Mouse (Mus musculus): ENCODE measurements around the gene Hist3h2ba. TPM values are rescaled to one million over a fixed set of nuclear protein-coding genes. Genes with fewer than 3 reads are reported as not detected.

Gene Hist3h2ba
- total and polyA plus RNA-seq, 3 experiments: not detected

DNA sequence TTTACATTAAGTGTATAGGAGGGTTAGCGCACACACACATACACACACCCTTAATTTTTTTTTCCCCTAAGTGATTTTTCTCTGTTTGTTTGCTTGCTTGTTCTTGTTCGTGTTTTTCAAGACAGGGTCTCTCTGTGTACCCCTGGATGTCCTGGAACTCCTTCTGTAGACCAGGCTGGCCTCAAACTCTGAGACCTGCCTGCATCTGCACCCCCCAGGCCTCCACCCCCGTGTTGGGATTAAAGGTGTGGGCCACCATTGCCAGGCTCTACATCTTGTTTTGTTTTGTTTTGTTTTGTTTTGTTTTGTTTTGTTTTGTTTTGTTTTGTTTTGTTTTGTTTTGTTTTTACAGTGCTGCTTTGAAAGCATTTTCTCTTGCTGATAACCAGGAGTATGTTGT, 1.4 kb upstream of the Hist3h2ba start:
- Histone ChIP-seq H3K9ac (ENCODE audit: insufficient read depth, low read depth) (no peak overlapping the region), H3K79me2 (replicated peaks; ENCODE audit: control insufficient read depth, extremely low read depth, insufficient read depth, poor library complexity, severe bottlenecking) (no peaks in the 10 kb centered on the region), H3K4me3 (replicated peaks in 1 of 3; ENCODE audit: low read depth in 2 of 3, low read length in 2 of 3, poor library complexity in 1 of 3) (no peak overlapping the region), H3K36me3 (replicated peaks in 1 of 2; ENCODE audit: control insufficient read depth in 1 of 2, insufficient read depth in 1 of 2, low read length in 1 of 2) (no peaks in the 10 kb centered on the region), H3K27ac (ENCODE audit: insufficient read depth, low read depth) (no peak overlapping the region), H3K9me3 (replicated peaks; ENCODE audit: low read length) (no peaks in the 10 kb centered on the region), H3K4me1 (ENCODE audit: control insufficient read depth in 1 of 2, insufficient read depth in 2 of 2) (no peaks in the 10 kb centered on the region), H3K27me3 (replicated peaks) (peaks cover 63% of the 10 kb centered on the region), H3K4me2 (ENCODE audit: insufficient read depth, low read depth, poor library complexity, severe bottlenecking) (no peak overlapping the region)
- dilution Hi-C loops (cut with MboI; ENCODE audit: extremely low pct_ligation_motif_present, extremely low pct_unique_long_range_greater_than_20kb, low sequenced_read_pairs): no loop called here
- no peak for DNase-seq (ENCODE audit: extremely low read depth)
- no peak for TF ChIP-seq ZMIZ1 (IDR thresholded peaks at IDR 0.05; ENCODE audit: low read depth, low read length)
- TF ChIP-seq POLR2AphosphoS2 (IDR thresholded peaks at IDR 0.05; ENCODE audit: low read depth, low read length): no peak
- no peak for TF ChIP-seq TCF12 (IDR thresholded peaks at IDR 0.05; ENCODE audit: low read depth, low read length)
- TF ChIP-seq EP300 (IDR thresholded peaks at IDR 0.05; ENCODE audit: low read length): no peak
- no peak for TF ChIP-seq MAFK (IDR thresholded peaks at IDR 0.05; ENCODE audit: insufficient replicate concordance, low read length)
- no peak for TF ChIP-seq USF2 (conservative IDR thresholded peaks at IDR 0.05; ENCODE audit: low read depth, low read length)
- TF ChIP-seq MAZ (IDR thresholded peaks at IDR 0.05; ENCODE audit: low read depth, low read length): no peak
- no peak for TF ChIP-seq UBTF (IDR thresholded peaks at IDR 0.05; ENCODE audit: low read depth, low read length)
- TF ChIP-seq JUND (conservative IDR thresholded peaks at IDR 0.05; ENCODE audit: low read depth, low read length): no peak
- no peak for TF ChIP-seq RCOR1 (conservative IDR thresholded peaks at IDR 0.05; ENCODE audit: low read depth, low read length)
- TF ChIP-seq NELFE (IDR thresholded peaks at IDR 0.05; ENCODE audit: low read depth, low read length): no peak
- no peak for TF ChIP-seq CHD1 (IDR thresholded peaks at IDR 0.05; ENCODE audit: low read depth, low read length)
- TF ChIP-seq POLR2A (IDR thresholded peaks at IDR 0.05; ENCODE audit: low read depth, low read length): no peak
- no peak for TF ChIP-seq ZKSCAN1 (IDR thresholded peaks at IDR 0.05; ENCODE audit: borderline replicate concordance, low read depth, low read length)
- TF ChIP-seq SIN3A (IDR thresholded peaks at IDR 0.05; ENCODE audit: low read length): no peak
- in situ Hi-C loops (cut with MboI; ENCODE audit: low pct_ligation_motif_present, low pct_unique_long_range_greater_than_20kb, low sequenced_read_pairs): no loop called here

DNA sequence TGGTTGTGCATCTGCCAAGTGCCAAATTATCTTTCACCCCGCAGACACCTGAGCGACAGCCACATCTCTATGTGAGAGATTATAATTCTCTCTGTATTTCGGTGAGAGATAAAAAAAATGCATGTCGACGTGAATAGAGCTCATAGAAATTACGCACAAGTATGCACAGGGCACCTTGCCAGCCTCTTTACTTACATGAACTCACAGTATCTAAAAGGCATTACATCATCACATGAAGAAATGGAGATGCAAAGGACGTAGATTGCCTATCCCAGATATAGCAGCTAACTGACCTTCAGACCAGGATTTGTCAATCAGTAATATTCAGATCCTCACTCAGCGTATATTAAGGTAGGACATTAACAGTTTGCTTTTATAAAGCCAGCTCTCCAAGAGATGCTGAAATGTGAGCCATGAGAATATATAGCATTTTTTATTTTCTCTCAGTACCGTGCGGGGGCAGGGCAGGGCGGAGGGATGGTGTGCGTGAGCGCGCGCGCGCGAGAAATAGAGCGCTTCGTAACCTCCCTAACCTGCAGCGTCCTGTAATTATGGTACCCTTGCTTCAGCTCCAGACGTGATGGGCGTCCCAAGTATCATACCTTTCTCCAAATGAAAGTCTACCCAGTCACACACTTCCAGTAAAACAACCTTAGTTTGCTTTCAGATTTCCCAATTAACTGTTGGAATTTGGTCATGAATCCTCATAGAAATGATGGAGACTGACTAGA, 757 bp upstream of the Hist3h2ba start:
- peaks cover 0 to 3% of the 10 kb centered on the region in 2 experiments; a peak in 2 of 4 replicates for H3K4me1 ChIP-seq (ENCODE audit: control insufficient read depth in 1 of 2, insufficient read depth in 2 of 2)
- H3K27me3 ChIP-seq (replicated peaks): peaks cover 61% of the 10 kb centered on the region
- H3K4me2 ChIP-seq (ENCODE audit: insufficient read depth, low read depth, poor library complexity, severe bottlenecking): no peak overlapping the region
- H3K9me3 ChIP-seq (replicated peaks; ENCODE audit: low read length): no peaks in the 10 kb centered on the region
- H3K36me3 ChIP-seq (replicated peaks in 1 of 2; ENCODE audit: control insufficient read depth in 1 of 2, insufficient read depth in 1 of 2, low read length in 1 of 2): no peaks in the 10 kb centered on the region
- TF ChIP-seq RCOR1 (conservative IDR thresholded peaks at IDR 0.05; ENCODE audit: low read depth, low read length): no peak
- no peak for TF ChIP-seq POLR2AphosphoS2 (IDR thresholded peaks at IDR 0.05; ENCODE audit: low read depth, low read length)
- no peak for TF ChIP-seq ETS1 (conservative IDR thresholded peaks at IDR 0.05; ENCODE audit: low read depth, low read length)
- H3K9ac ChIP-seq (ENCODE audit: insufficient read depth, low read depth): no peak overlapping the region
- DNase-seq (ENCODE audit: extremely low read depth): no peak
- H3K4me3 ChIP-seq (replicated peaks in 1 of 3; ENCODE audit: low read depth in 2 of 3, low read length in 2 of 3, poor library complexity in 1 of 3): no peak overlapping the region
- no peaks in the 10 kb centered on the region for H3K79me2 ChIP-seq (replicated peaks; ENCODE audit: control insufficient read depth, extremely low read depth, insufficient read depth, poor library complexity, severe bottlenecking)
- in situ Hi-C loops (cut with MboI; ENCODE audit: low pct_ligation_motif_present, low pct_unique_long_range_greater_than_20kb, low sequenced_read_pairs) (no loop called here), dilution Hi-C loops (cut with MboI; ENCODE audit: extremely low pct_ligation_motif_present, extremely low pct_unique_long_range_greater_than_20kb, low sequenced_read_pairs) (no loop called here)
- no peak overlapping the region for H3K27ac ChIP-seq (ENCODE audit: insufficient read depth, low read depth)

Measured in CH12.LX (cell line).